Mouse (Mus musculus) liver, adult 2 months (tissue): Measurements from ENCODE around the gene Trim44. TPM values are rescaled to one million over a fixed set of nuclear protein-coding genes. Genes with fewer than 3 reads are reported as not detected.

Experiments
- DNase-seq: peaks from one replicate; pipeline ENCODE4 v3.0.0-alpha.2; 2011; ENCODE audit warnings: low read depth, low spot score; ENCODE audit errors: extremely low read depth
- H3K27ac ChIP-seq: fragments of 200-500 bp; replicated peaks from 2 replicates; pipeline ENCODE4 v1.5.1; 2012; ENCODE audit warnings: low read depth, mild to moderate bottlenecking, control low read depth, inconsistent platforms, low read length; ENCODE audit not compliant: insufficient read depth
- H3K27me3 ChIP-seq: fragments of 200-500 bp; 2 replicates; pipeline ENCODE4 v1.6.1; 2012; ENCODE audit warnings: mild to moderate bottlenecking, moderate library complexity, low read length, inconsistent platforms; ENCODE audit not compliant: control insufficient read depth, insufficient read depth
- H3K36me3 ChIP-seq: fragments of 200-500 bp; 2 replicates; pipeline ENCODE4 v1.6.1; 2012; ENCODE audit warnings: low read length, inconsistent platforms; ENCODE audit not compliant: control insufficient read depth, insufficient read depth
- H3K4me1 ChIP-seq: fragments of 200-500 bp; 2 replicates; pipeline ENCODE4 v1.6.1; 2011; ENCODE audit warnings: low read length; ENCODE audit not compliant: control insufficient read depth, insufficient read depth
- H3K4me3 ChIP-seq: fragments of 200-500 bp; 2 replicates; pipeline ENCODE4 v1.5.1; 2011; ENCODE audit warnings: low read depth, mild to moderate bottlenecking, control low read depth, low read length, moderate library complexity; ENCODE audit not compliant: insufficient read depth
- H3K79me2 ChIP-seq: fragments of 200-500 bp; 2 replicates; pipeline ENCODE4 v1.6.1; 2012; ENCODE audit warnings: inconsistent platforms, mild to moderate bottlenecking, low read length, moderate library complexity; ENCODE audit not compliant: control insufficient read depth, insufficient read depth
- H3K9ac ChIP-seq: fragments of 200-500 bp; 2 replicates; pipeline ENCODE4 v1.6.1; 2012; ENCODE audit warnings: low read depth, mild to moderate bottlenecking, control low read depth, inconsistent platforms, low read length
- CTCF ChIP-seq: fragments of 200-500 bp; IDR thresholded peaks from 2 replicates; pipeline ENCODE4 v1.5.1; 2011; ENCODE audit warnings: low read depth, low read length, control low read depth
- POLR2A ChIP-seq: fragments of 200-500 bp; IDR thresholded peaks from 2 replicates; pipeline ENCODE4 v1.6.1; 2011; ENCODE audit warnings: low read length, control low read depth; ENCODE audit not compliant: insufficient read depth; ENCODE audit errors: extremely low read depth
- WGBS: fragments of 180-500 bp; shearing (Covaris S2); methylation state at CpG from one replicate; pipeline ENCODE4 v1.1.7; 2018; 5-methylcytosine and 5-hydroxymethylcytosine counted together
- polyA plus RNA-seq: library from polyadenylated mRNA; depleted of rRNA; stranded (reverse); fragments of >200 nt; gene quantifications from 2 replicates; pipeline ENCODE4 v1.2.3, GENCODE M21; 2012
- total RNA-seq: library from RNA; depleted of rRNA; stranded (reverse); fragments of >200 nt; gene quantifications from 2 replicates; pipeline ENCODE4 v1.2.3, GENCODE M21; 2014

The Trim44 gene
- total and polyA plus RNA-seq, 2 experiments, result 10.8 to 13.3 TPM

DNA sequence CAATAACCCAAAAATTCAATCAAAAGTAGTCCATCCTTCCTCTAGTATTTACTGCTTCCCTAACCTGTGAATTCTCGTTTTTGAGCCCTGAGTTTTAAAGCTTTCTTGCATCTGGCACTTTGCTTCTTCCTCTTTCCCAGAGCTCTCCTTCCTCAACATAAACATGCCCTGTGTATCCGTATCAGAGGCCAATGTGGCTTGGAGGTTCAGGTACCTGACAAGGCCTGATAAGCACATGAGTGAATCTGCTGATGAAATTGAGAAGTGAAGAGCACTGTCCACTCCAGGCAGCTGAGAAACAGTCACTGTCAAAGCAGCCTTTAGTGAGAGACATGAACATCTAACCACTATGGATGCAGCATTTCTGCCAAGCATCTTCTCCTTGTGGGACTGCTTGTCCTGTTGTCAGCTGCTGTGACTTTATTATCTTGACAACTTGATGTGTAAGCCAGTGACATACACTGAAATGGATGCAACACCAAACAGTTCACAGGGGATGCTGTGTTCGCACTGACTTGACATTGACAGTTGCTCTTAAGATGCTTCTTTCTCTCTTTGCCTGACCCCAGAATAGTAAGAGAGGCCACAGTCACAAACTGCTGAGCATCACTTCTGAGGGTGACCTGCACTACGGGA lies 42.9 kb downstream of the Trim44 start:
- Histone ChIP-seq H3K4me3 (no peak overlapping the region), H3K36me3 (no peaks in the 10 kb centered on the region), H3K4me1 (peaks cover 8% of the 10 kb centered on the region; the same call in 1 of the 2 replicates), H3K27ac (no peak overlapping the region), H3K9ac (no peak overlapping the region), H3K79me2 (peaks cover 5% of the 10 kb centered on the region; the same call in 1 of the 2 replicates), H3K27me3 (no peaks in the 10 kb centered on the region)
- WGBS, result 84% methylated on average over 4 of the region's 4 CpGs
- no peak for DNase-seq
- no peak for TF ChIP-seq POLR2A
- TF ChIP-seq CTCF, result no peak

DNA sequence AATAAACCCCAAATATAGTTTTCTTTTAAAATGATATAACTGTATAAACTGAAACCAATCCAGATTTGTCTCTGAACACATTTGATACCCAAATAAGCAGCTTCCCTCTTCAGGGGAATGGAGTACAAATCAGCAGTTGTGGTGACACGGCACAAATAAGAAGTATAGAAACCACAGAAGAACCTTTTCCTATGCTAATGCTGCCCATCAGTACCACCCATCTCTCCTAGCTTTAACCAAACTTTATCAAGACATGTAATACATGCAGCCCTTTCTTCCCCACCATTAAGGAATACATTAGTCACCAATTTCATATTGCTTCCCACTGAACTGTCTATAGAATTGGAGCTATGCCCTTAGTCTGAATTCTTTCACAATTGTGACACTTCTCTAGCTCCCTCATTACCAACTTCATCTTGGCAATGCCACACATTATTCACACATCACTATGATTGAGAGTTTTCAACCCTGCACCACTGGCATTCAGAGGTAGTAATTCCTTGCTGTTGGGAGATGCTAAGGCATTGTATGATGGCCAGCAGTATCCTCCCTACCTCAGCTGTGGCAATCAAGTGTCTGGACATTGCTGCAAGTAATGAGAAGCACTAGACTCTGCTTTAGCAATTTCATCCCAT lies 44.6 kb downstream of the Trim44 start:
- no peak for DNase-seq
- Histone ChIP-seq H3K4me1 (peaks cover 8% of the 10 kb centered on the region; the same call in 1 of the 2 replicates), H3K27me3 (no peaks in the 10 kb centered on the region), H3K9ac (no peak overlapping the region), H3K36me3 (no peaks in the 10 kb centered on the region), H3K79me2 (peaks cover 8% of the 10 kb centered on the region; the same call in 1 of the 2 replicates), H3K27ac (no peak overlapping the region), H3K4me3 (no peak overlapping the region)
- no peak for TF ChIP-seq CTCF
- TF ChIP-seq POLR2A, result no peak
- 90% methylated on average over 1 of the region's 1 CpGs for WGBS

DNA sequence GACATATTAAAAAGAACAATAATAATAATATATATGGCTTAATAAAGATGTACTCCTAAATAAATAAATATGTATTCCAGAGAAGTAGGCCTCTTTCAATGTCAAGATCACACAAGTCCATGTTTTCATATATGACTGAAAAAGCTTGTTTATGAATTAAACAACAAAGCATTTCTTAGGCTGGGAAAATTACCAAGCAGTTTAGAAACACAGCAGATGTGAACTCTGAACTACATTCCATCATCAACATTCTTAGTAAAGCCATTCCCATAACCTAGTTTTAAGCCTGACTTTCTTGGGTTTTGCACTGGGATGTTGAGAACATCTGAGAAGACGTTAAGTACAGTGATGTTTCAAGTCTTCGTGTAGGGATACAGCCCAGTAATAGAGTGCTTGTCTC lies 45.4 kb downstream of the Trim44 start:
- peak; percentile 19 for DNase-seq
- Histone ChIP-seq H3K4me3 (no peak overlapping the region), H3K9ac (no peak overlapping the region), H3K27me3 (no peaks in the 10 kb centered on the region), H3K27ac (no peak overlapping the region), H3K4me1 (peaks cover 8% of the 10 kb centered on the region; the same call in 1 of the 2 replicates), H3K79me2 (peaks cover 8% of the 10 kb centered on the region; the same call in 1 of the 2 replicates), H3K36me3 (peaks cover 1% of the 10 kb centered on the region; the same call in 1 of the 2 replicates)
- TF ChIP-seq POLR2A (no peak), CTCF (no peak)
- WGBS, result 85% methylated on average over 2 of the region's 2 CpGs

DNA sequence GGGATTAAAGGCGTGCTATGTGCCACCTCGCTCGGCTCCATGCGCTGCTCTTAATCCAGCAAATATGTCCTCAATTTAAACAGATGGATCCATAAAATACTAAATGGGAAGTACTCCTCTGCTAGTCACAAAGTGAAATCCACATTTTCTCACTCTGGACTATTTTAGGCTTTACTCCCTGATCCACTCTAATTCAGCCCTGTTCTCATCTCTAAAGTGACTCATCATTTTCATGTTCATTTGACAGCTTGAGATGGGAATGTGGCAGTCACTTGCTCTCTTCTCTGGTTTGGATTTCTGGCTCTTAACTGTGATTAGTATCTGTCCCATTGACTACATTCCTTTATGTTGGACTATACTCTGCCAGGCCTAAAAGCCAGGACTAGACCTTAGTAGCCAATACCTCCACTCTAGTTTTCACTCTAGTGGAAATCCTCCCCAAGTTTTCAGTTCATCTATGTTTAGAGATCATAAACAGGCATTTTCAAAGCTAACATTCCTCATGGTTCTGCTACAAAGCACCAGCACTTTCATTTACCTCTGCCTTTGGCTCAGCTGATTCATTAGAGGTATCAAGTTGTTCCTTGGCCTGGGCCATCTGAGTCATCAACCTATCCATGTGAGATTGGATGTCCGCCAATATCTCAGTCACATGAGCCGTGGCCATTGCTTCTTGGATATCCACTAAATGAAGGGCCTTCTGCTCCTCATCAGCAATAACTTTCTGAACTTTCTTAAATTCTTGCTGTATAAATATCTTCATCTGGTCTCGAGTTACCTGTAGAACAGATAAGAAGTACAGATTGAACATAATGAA lies 50.5 kb downstream of the Trim44 start:
- Histone ChIP-seq H3K79me2 (peaks cover 2% of the 10 kb centered on the region; the same call in 1 of the 2 replicates), H3K36me3 (peaks cover 12% of the 10 kb centered on the region; the same call in 1 of the 2 replicates), H3K9ac (no peak overlapping the region), H3K27me3 (no peaks in the 10 kb centered on the region), H3K4me3 (no peak overlapping the region), H3K4me1 (no peaks in the 10 kb centered on the region), H3K27ac (no peak overlapping the region)
- 92% methylated on average over 7 of the region's 7 CpGs for WGBS
- TF ChIP-seq CTCF (no peak), POLR2A (no peak)
- DNase-seq, result peak; percentile 34

DNA sequence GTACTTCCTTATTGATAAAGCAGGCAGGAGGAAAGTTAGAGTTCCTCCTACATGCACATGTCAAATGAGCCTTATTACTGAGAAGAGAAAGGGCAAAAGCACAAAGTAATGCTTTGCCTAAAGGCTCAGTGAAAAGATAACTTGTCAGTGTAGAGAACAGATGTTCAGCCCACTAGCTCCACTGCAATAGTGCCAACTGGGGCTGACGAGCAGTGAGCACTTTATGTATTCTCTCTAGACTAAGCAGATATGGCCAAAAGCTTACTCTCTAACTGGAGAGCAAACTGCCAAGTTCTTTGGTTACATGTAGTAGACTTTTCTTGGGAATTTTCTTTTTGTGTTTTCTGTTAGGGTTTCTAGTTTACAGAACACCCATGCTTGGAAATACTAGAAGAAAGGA lies 53.6 kb downstream of the Trim44 start:
- WGBS, result 64% methylated on average over 1 of the region's 1 CpGs
- Histone ChIP-seq H3K27ac (no peak overlapping the region), H3K36me3 (peaks cover 12% of the 10 kb centered on the region; the same call in 1 of the 2 replicates), H3K27me3 (no peaks in the 10 kb centered on the region), H3K9ac (no peak overlapping the region), H3K79me2 (peaks cover 2% of the 10 kb centered on the region; the same call in 1 of the 2 replicates), H3K4me3 (no peak overlapping the region), H3K4me1 (no peaks in the 10 kb centered on the region)
- DNase-seq, result no peak
- TF ChIP-seq POLR2A (no peak), CTCF (no peak)
